Comparison of ENCODE assay signal across 18 mouse cellular contexts in genomic region chr17:82930738-82931137, GRCm38 (mm10).
"Had no signal": no experiment of that assay in that cellular context is flagged by ENCODE, and none has a peak within 500 bp of the region (broad histone marks: within the 10 kb centered on the region; RNA-seq: fewer than 3 reads in every experiment).

No protein-coding gene starts in this region.

- H3K4me2 ChIP-seq: limb, embryonic 15.5 days; liver, embryonic 12.5 days; lung, embryonic 14.5 days; neural tube, embryonic 12.5 days had no signal

- H3K4me3 ChIP-seq: limb, embryonic 15.5 days; liver, embryonic 12.5 days; midbrain, embryonic 10.5 days; neural tube, embryonic 12.5 days had no signal

- H3K27me3 ChIP-seq: limb, embryonic 15.5 days; liver, embryonic 12.5 days; neural tube, embryonic 12.5 days had no signal

- H3K9ac ChIP-seq: limb, embryonic 15.5 days; liver, embryonic 12.5 days; lung, embryonic 14.5 days; neural tube, embryonic 12.5 days had no signal

- H3K9me3 ChIP-seq: limb, embryonic 15.5 days; liver, embryonic 12.5 days; midbrain, embryonic 10.5 days; neural tube, embryonic 12.5 days had no signal

- H3K27ac ChIP-seq: kidney, postnatal 0 days; limb, embryonic 15.5 days; liver, embryonic 12.5 days; midbrain, embryonic 10.5 days; neural tube, embryonic 12.5 days had no signal

- ATAC-seq: liver, embryonic 12.5 days had no signal

- DNase-seq: kidney, adult 11 months; kidney, adult 9 months; kidney, postnatal 36 days; layer of hippocampus, adult 9-11 months; layer of hippocampus, postnatal 36 days; lung, embryonic 14.5 days; lung, postnatal 10 days; lung, postnatal 4 days; midbrain, embryonic 14.5 days; retina, postnatal 1 day; spleen, adult 18-20 months; thymus, adult 2 months; thymus, postnatal 25 days had no signal

- H3K4me1 ChIP-seq: limb, embryonic 15.5 days; liver, embryonic 12.5 days; midbrain, embryonic 10.5 days; neural tube, embryonic 12.5 days had no signal

- H3K36me3 ChIP-seq: limb, embryonic 15.5 days; liver, embryonic 12.5 days; midbrain, embryonic 10.5 days; neural tube, embryonic 12.5 days had no signal
